Mouse (Mus musculus): Measurements from ENCODE around the gene Cdkl3. TPM values are rescaled to one million over a fixed set of nuclear protein-coding genes. Genes with fewer than 3 reads are reported as not detected.
A peak's percentile ranks its signal among the peaks of the same experiment; 100 is the strongest.

Cdkl3 gene
- polyA plus RNA-seq, 1 experiment from 2014 or later, result 4.8 TPM

GRCm38 (mm10) chr11:52032356-52032755 lies 28.3 kb downstream of the Cdkl3 start:
- WGBS, result 60% methylated on average over 8 of the region's 8 CpGs
- H3K4me3 ChIP-seq (ENCODE audit: low read depth, low read length), result no peak overlapping the region
- no peak for TF ChIP-seq CTCF (IDR thresholded peaks at IDR 0.05; ENCODE audit: low read depth)
- TF ChIP-seq EP300 (optimal IDR thresholded peaks at IDR 0.05), result no peak
- no peak overlapping the region for H3K27ac ChIP-seq (replicated peaks)
- no peaks in the 10 kb centered on the region for H3K27me3 ChIP-seq (ENCODE audit: control insufficient read depth, insufficient read depth, low read length)
- H3K4me1 ChIP-seq (replicated peaks; ENCODE audit: control insufficient read depth, insufficient read depth), result no peaks in the 10 kb centered on the region
- H3K36me3 ChIP-seq (ENCODE audit: control insufficient read depth, insufficient read depth, low read length), result no peaks in the 10 kb centered on the region
- no peak overlapping the region for H3K4me2 ChIP-seq (replicated peaks; ENCODE audit: low read depth)
- no peak for ATAC-seq (ENCODE audit: low FRiP score, low TSS enrichment)
- H3K9ac ChIP-seq (ENCODE audit: low read length), result no peak overlapping the region
- no peak for DNase-seq (ENCODE audit: low spot score)
- H3K9me3 ChIP-seq (ENCODE audit: control insufficient read depth, low read length), result no peaks in the 10 kb centered on the region

- Histone ChIP-seq H3K27ac (replicated peaks) (no peak overlapping the region), H3K36me3 (ENCODE audit: control insufficient read depth, insufficient read depth, low read length) (no peaks in the 10 kb centered on the region), H3K4me2 (replicated peaks; ENCODE audit: low read depth) (no peak overlapping the region), H3K9ac (ENCODE audit: low read length) (no peak overlapping the region), H3K9me3 (ENCODE audit: control insufficient read depth, low read length) (no peaks in the 10 kb centered on the region), H3K4me1 (replicated peaks; ENCODE audit: control insufficient read depth, insufficient read depth) (no peaks in the 10 kb centered on the region), H3K27me3 (ENCODE audit: control insufficient read depth, insufficient read depth, low read length) (no peaks in the 10 kb centered on the region), H3K4me3 (ENCODE audit: low read depth, low read length) (no peak overlapping the region)
- ATAC-seq (ENCODE audit: low FRiP score, low TSS enrichment) (no peak), DNase-seq (ENCODE audit: low spot score) (no peak)
- TF ChIP-seq CTCF (IDR thresholded peaks at IDR 0.05; ENCODE audit: low read depth) (no peak), EP300 (optimal IDR thresholded peaks at IDR 0.05) (no peak)
- WGBS, result 74% methylated on average over 1 of the region's 1 CpGs
These were observed 29.9 kb downstream of the Cdkl3 start for GRCm38 (mm10) chr11:52033953-52034352.

- WGBS, result 51% methylated on average over 3 of the region's 3 CpGs
- Histone ChIP-seq H3K27ac (replicated peaks) (no peak overlapping the region), H3K4me3 (ENCODE audit: low read depth, low read length) (no peak overlapping the region), H3K27me3 (ENCODE audit: control insufficient read depth, insufficient read depth, low read length) (no peaks in the 10 kb centered on the region), H3K9me3 (ENCODE audit: control insufficient read depth, low read length) (no peaks in the 10 kb centered on the region), H3K9ac (ENCODE audit: low read length) (no peak overlapping the region), H3K36me3 (ENCODE audit: control insufficient read depth, insufficient read depth, low read length) (no peaks in the 10 kb centered on the region), H3K4me2 (replicated peaks; ENCODE audit: low read depth) (no peak overlapping the region), H3K4me1 (replicated peaks; ENCODE audit: control insufficient read depth, insufficient read depth) (no peaks in the 10 kb centered on the region)
- TF ChIP-seq CTCF (IDR thresholded peaks at IDR 0.05; ENCODE audit: low read depth) (no peak), EP300 (optimal IDR thresholded peaks at IDR 0.05) (no peak)
- no peak for ATAC-seq (ENCODE audit: low FRiP score, low TSS enrichment)
- DNase-seq (ENCODE audit: low spot score), result no peak
These were observed 31.9 kb downstream of the Cdkl3 start for GRCm38 (mm10) chr11:52035905-52036304.

GRCm38 (mm10) chr11:52037659-52038058 lies 33.6 kb downstream of the Cdkl3 start:
- Histone ChIP-seq H3K9me3 (ENCODE audit: control insufficient read depth, low read length) (no peaks in the 10 kb centered on the region), H3K27ac (replicated peaks) (no peak overlapping the region), H3K4me2 (replicated peaks; ENCODE audit: low read depth) (no peak overlapping the region), H3K36me3 (ENCODE audit: control insufficient read depth, insufficient read depth, low read length) (no peaks in the 10 kb centered on the region), H3K4me3 (ENCODE audit: low read depth, low read length) (no peak overlapping the region), H3K4me1 (replicated peaks; ENCODE audit: control insufficient read depth, insufficient read depth) (no peaks in the 10 kb centered on the region), H3K9ac (ENCODE audit: low read length) (no peak overlapping the region), H3K27me3 (ENCODE audit: control insufficient read depth, insufficient read depth, low read length) (no peaks in the 10 kb centered on the region)
- DNase-seq (ENCODE audit: low spot score), result no peak
- no peak for ATAC-seq (ENCODE audit: low FRiP score, low TSS enrichment)
- TF ChIP-seq EP300 (optimal IDR thresholded peaks at IDR 0.05), result no peak
- no peak for TF ChIP-seq CTCF (IDR thresholded peaks at IDR 0.05; ENCODE audit: low read depth)
- whole genome bisulfite sequencing, result 52% methylated on average over 3 of the region's 3 CpGs

GRCm38 (mm10) chr11:52043224-52043623 lies 39.2 kb downstream of the Cdkl3 start:
- Histone ChIP-seq H3K36me3 (ENCODE audit: control insufficient read depth, insufficient read depth, low read length) (no peaks in the 10 kb centered on the region), H3K9me3 (ENCODE audit: control insufficient read depth, low read length) (no peaks in the 10 kb centered on the region), H3K4me1 (replicated peaks; ENCODE audit: control insufficient read depth, insufficient read depth) (no peaks in the 10 kb centered on the region), H3K4me3 (ENCODE audit: low read depth, low read length) (no peak overlapping the region), H3K9ac (ENCODE audit: low read length) (no peak overlapping the region), H3K27me3 (ENCODE audit: control insufficient read depth, insufficient read depth, low read length) (no peaks in the 10 kb centered on the region), H3K4me2 (replicated peaks; ENCODE audit: low read depth) (no peak overlapping the region), H3K27ac (replicated peaks) (no peak overlapping the region)
- 80% methylated on average over 3 of the region's 3 CpGs for WGBS
- peak; percentile 62 for TF ChIP-seq CTCF (IDR thresholded peaks at IDR 0.05; ENCODE audit: low read depth)
- no peak for TF ChIP-seq EP300 (optimal IDR thresholded peaks at IDR 0.05)
- ATAC-seq (ENCODE audit: low FRiP score, low TSS enrichment) (no peak), DNase-seq (ENCODE audit: low spot score) (no peak)

GRCm38 (mm10) chr11:52044156-52044555 lies 40.1 kb downstream of the Cdkl3 start:
- no peak for DNase-seq (ENCODE audit: low spot score)
- Histone ChIP-seq H3K27ac (replicated peaks) (no peak overlapping the region), H3K4me3 (ENCODE audit: low read depth, low read length) (no peak overlapping the region), H3K9me3 (ENCODE audit: control insufficient read depth, low read length) (no peaks in the 10 kb centered on the region), H3K4me1 (replicated peaks; ENCODE audit: control insufficient read depth, insufficient read depth) (no peaks in the 10 kb centered on the region), H3K9ac (ENCODE audit: low read length) (no peak overlapping the region), H3K27me3 (ENCODE audit: control insufficient read depth, insufficient read depth, low read length) (no peaks in the 10 kb centered on the region), H3K4me2 (replicated peaks; ENCODE audit: low read depth) (no peak overlapping the region), H3K36me3 (ENCODE audit: control insufficient read depth, insufficient read depth, low read length) (no peaks in the 10 kb centered on the region)
- ATAC-seq (ENCODE audit: low FRiP score, low TSS enrichment), result no peak
- TF ChIP-seq CTCF (IDR thresholded peaks at IDR 0.05; ENCODE audit: low read depth) (no peak), EP300 (optimal IDR thresholded peaks at IDR 0.05) (no peak)

Measured in stomach, postnatal 0 days (tissue).